Mouse (Mus musculus) MEL (cell line): ENCODE data around the gene Slc13a2.

Experiments
- BHLHE40 ChIP-seq: IDR thresholded peaks from 2 replicates; pipeline ENCODE4 v1.6.1; 2012; ENCODE audit warnings: low read depth, mild to moderate bottlenecking, inconsistent platforms, low read length, improper control_type of control experiment, borderline replicate concordance
- POLR2A ChIP-seq, 2 experiments: IDR thresholded peaks; 2 replicates each; pipeline ENCODE4 v1.6.1; 2011 to 2012; ENCODE audit warnings: low read length in 2 of 2, mild to moderate bottlenecking in 2 of 2, control low read depth in 1 of 2, improper control_type of control experiment in 1 of 2, low read depth in 1 of 2, moderate library complexity in 1 of 2; ENCODE audit not compliant: control insufficient read depth in 1 of 2, insufficient read depth in 1 of 2, poor library complexity in 1 of 2

GRCm38 (mm10) chr11:78420263-78420889 lies 1.6 kb downstream of the Slc13a2 start:
- TF ChIP-seq POLR2A (IDR thresholded peaks at IDR 0.05; ENCODE audit: control insufficient read depth in 1 of 2, insufficient read depth in 1 of 2, low read depth in 1 of 2, low read length in 2 of 2, poor library complexity in 1 of 2) (no peak), BHLHE40 (no peak)
